Mouse (Mus musculus) forebrain, embryonic 10.5 days (tissue): Measurements from ENCODE around the gene Tbpl2. TPM values are rescaled to one million over a fixed set of nuclear protein-coding genes. Genes with fewer than 3 reads are reported as not detected.

Experiments
- polyA plus RNA-seq: library from polyadenylated mRNA; unstranded; fragments of >200 nt; fragmentation: Nextera tagmentation; extraction: Ambion mirVana; gene quantifications from 2 replicates; pipeline ENCODE4 v1.2.1, GENCODE M21; 2016

Gene Tbpl2
- polyA plus RNA-seq, 1 experiment from 2014 or later, result not detected

Other genes with a start within 250 kb of the Tbpl2 start
- gene Hnmt, start 47.2 kb downstream of the Tbpl2 start, polyA plus RNA-seq, result 1.6 and 1.9 TPM in 2 replicates
- not detected in 2 replicates for gene Il1f8, start 56.6 kb upstream of the Tbpl2 start, polyA plus RNA-seq
- gene Il1f9, start 89.9 kb upstream of the Tbpl2 start, polyA plus RNA-seq, result not detected in 2 replicates
- not detected in 2 replicates for gene Il1f6, start 118.8 kb upstream of the Tbpl2 start, polyA plus RNA-seq
- not detected in 2 replicates for gene Il1f5, start 180.4 kb upstream of the Tbpl2 start, polyA plus RNA-seq
- gene Il1f10, start 194.6 kb upstream of the Tbpl2 start, polyA plus RNA-seq, result not detected in 2 replicates
- gene Il1rn, start 240.3 kb upstream of the Tbpl2 start, polyA plus RNA-seq, result not detected in 2 replicates